Mouse (Mus musculus): ENCODE results near the gene Gopc.

Gene Gopc

DNA sequence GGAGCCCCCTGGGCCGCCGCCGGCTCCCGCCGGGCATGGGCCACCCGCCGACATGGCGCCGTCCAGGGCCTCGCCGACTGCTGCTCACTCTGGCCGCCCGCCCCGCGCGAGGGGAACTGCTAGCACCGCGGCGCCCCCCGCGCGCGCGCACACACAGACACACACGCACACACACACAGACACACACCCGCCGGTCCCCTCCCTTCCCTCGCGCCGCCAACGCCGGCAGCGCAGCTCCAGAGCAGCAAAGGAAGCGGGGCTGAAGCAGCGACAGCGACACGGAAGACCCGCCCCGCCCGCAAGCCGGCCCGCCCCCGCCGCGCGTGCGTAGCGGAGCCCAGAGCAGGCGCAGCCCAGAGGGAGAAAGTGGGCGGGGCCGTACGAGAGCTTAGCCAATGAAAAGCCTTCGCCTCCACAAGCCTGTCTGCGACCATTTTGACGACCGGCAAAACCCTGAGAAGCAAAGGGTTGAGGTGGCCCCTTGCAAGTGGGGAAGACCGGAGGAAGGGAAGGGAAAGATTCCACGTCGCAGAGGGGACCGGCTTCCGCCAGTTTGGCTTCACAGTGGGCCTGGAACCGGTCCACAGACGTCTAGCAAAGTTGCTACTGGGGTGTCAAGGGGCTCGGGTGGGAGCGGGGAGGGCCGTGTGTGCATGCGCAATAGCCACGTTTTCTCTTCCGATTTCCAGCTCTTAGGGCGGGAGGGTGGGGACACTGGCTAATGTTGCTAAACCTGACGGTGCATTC lies at the start of gene Gopc:
TSS of gene Gopc (minus strand) at position 280 of the 747 bp plus-strand sequence.
- peak; percentile 89 for DNase-seq (ENCODE audit: extremely low read depth, low read depth)

DNA sequence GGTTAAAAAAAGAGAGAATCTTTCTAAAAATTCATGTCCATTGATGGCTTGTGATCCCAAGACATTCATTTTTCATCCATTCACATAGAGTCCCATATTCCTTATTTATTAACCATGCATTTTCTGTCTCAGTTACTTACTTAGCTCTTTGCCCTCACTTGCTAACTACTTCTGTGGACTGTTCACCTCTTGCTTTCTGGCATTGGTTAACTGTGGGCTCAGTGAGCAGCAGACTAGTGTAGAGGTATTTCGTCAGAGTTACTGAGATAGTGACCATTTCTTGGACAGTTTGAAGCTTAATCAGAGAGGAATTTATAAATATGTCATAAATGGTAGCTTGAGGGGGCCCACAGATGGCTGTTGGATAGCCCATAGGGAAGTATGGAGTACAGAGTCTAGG lies 49.0 kb upstream of the Gopc start:
- no peak for DNase-seq (ENCODE audit: extremely low read depth, low read depth)

DNA sequence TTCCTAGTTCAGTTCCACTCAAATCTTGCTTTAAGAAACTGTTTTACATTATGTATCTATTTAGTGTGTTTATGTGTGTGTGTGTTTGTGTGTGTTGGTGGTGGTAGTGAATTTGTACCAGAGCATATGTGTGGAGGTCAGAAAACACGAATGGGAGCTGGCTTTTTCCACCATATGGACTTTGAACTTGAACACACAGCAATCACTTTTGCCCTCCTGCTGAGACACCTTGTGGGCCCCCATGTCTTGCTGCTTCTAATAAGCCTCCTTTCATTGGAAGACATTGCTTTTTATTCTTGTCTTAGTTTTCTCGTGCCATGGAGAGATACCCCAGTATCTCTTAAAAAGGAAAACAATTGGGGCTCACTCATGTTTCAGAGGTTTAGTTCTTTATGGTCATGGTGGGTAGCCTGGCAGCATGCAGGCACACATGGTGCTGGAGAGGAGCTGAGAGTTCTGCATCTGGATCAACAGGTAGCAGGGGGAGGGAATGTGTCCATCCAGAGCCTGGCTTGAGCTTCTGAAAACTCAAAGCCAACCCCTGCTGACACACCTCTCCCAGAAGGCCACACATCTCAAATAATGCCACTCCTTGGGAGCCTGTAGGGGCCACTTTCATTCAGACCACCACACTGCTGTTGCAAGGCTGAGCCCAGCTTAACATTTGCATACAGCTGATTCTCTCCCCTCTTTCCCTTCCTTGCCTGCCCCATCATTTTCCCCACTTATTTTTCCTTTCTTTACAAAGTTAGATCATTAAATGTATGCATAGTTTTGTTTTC lies 45.9 kb upstream of the Gopc start:
- no peak for DNase-seq (ENCODE audit: extremely low read depth, low read depth)

DNA sequence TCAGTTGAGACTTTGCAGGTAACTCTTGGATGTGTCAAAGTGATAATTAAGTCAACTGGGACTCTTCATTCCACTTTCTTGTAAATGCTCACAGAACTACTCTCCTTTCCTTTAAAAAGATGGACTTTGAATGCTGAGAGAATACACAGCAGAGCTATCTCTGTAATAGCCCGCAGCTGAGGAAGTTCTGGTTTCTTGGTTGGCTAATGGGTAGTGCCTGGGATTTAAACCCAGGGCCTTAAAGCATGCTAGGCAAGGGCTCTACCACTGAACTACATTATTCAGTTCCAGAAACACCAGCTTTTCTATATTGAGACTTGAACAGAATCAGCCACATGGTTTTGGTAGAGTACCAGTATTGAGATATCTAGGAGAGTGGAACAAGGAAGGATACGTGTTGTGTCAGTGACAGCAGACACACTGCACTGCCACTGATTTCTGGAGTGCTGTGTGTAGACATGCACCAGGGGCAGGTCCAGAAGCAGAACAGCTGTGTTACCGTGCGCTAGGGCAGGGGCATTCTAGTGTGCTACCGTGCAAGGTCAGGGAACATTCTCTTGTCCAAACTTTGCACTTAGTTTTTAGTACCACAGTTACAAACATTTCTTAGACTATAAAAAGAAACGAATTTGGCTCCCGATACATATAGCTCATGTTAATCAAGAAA lies 44.5 kb upstream of the Gopc start:
- no peak for DNase-seq (ENCODE audit: extremely low read depth, low read depth)

DNA sequence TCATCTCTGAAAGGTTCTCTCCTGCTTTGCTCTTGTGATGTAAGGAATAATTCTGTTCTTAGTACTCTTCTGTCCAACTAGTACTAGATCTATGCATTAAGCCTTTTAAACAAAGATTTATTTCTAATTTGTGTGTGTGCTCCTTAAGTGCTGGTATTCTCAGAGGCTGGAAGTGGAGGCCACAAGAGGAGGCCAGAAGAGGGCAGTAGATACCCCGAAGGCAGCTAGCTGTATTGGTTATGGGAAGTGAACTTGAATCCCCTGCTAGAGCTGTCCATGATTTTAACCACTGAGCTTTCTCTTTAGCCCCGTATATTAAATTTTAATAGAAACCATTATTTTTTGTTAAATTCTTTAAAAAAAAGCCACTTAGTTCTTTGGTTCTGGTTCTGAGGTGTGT lies 41.2 kb upstream of the Gopc start:
- no peak for DNase-seq (ENCODE audit: extremely low read depth, low read depth)

DNA sequence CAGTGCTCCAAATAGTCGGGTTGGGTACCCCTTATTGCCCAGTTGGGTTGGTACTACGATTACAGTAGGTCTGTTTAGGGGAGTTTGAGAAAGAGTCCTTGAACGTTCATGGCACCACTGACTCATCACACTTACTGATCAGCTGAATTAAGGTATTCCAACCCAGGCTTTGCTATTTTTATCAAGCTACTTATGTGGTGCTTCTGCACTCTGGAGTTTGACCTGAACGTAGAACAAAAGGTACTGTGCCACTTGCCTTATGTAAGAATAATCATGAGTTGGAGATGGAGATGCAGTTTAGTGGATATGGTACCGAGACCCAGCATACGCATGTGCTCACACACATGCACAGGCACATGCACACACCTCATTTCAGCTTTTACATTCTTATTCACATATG lies 39.8 kb upstream of the Gopc start:
- DNase-seq (ENCODE audit: extremely low read depth, low read depth) = no peak

DNA sequence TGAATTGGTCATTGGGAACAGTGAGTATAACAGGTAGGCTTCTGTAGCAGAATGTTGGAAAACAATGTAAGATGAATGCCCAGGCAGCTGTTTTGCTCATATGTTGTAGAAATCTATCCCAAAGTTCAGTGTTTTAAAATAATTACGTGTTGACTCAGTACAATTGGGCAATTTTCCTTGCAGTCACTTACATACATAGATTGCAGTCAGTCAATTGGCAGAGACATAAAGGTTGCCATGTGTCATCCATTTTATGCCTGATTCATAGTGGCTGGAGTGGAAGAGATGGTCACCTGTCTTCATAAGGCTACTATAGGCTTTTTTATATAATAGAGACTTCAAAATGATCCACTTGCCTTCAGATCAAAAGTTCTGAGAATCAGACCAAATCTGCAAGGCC lies 38.6 kb upstream of the Gopc start:
- no peak for DNase-seq (ENCODE audit: extremely low read depth, low read depth)

DNA sequence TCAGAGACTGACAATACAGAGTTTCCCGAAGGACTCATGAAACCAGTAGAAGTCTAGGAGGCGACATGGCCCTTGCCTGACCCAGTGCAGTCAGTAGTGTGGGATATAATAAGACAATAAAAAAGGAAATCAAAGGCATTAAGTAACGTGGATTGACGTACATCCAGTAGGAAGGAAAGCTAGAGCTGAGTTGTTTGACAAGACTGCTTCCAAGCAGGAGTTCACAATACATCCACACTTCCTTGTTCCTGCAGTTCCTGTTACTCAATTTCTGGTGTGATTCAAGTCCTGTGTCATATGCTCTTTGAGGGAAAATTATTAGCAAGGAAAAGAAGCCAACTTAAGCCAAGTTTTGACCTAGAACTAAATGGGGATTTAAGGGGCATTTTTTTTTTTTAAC lies 37.5 kb upstream of the Gopc start:
- no peak for DNase-seq (ENCODE audit: extremely low read depth, low read depth)

DNA sequence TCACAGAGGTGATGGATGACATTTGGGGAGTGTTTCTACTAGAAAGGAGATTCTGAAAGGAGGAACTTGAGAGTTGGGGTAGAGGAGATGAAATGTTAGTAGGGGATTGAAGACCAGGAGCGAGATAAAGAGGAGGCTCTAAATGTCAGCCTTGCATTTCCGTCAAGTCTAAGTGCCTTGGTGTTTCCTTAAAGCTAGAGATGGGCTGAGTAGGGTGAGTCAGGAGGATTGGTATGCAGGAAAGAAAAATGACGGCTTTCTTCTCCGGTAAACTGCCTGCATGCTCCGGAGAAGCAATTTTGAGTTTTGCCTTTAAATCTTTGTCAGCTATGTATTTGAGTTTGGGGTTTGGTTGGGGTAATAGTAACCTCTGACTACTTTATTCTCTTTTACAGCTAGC lies 37.0 kb upstream of the Gopc start:
- DNase-seq (ENCODE audit: extremely low read depth, low read depth) = no peak

DNA sequence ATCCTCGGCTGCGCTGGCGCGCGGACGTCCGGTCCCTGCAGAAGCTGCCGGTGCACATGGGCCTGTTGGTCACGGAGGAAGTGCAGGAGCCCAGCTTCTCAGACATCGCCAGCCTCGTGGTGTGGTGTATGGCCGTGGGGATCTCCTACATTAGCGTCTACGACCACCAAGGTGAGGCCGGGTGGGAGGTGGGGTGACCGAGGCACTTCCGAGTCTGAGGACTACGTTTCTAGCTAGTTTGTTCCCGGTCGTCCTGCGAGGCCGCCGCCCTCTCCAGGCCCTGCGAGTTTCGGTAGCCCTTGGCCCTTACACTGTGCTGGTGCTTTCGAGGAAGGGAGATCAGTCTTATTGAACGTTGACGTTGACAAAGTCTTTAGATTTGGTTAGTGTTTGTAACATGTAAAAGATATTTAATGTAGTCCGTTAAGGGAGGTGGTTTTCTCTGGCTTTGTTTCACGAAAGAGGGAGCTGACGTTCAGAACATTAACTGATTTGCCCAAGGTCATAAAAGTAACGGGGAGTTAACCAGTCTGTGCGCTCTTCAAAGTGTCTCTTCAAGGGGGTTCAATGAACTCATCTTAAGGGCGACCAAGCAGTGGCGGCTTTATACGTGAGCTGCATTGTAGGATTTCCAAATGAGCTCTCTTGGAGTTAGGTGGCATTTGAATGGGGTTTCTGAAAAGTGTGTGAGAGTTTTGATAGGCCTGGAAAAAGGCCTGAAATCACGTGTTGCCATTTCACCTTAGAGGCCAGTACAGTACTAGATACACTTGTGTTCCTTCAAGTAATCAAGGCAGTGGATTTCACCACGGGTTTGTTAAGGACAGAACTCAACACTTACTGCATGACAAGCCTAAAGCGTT lies 36.3 kb upstream of the Gopc start:
- peak; percentile 39 for DNase-seq (ENCODE audit: extremely low read depth, low read depth)

DNA sequence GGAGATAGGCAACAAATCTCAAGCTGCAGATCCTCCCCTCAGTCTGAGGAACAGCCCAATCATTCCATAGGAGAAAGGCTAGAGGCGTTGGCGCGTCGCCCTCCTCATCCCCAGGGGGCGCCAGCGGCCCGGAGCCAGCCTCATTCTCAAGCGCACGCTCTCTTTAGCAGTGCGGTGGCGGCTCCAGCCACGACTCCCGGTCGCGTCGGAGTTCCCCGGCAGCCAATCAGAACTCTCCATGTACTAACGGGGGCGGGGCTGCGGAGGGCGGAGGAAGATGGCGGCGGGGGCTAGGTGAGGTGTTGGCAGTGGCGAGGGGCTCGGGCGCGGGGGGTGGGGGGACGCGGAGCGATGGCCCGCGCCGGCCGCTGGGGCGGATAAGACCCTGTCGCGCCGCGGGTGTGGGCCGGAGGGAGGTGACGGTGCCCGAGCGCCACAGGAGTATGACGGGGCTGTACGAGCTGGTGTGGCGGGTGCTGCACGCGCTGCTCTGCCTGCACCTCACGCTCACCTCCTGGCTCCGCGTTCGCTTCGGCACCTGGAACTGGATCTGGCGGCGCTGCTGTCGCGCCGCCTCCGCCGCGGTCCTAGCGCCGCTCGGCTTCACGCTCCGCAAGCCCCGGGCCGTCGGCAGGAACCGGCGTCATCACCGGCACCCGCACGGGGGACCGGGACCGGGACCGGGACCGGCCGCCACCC lies 35.5 kb upstream of the Gopc start, which contains the start of gene Nus1:
TSS of gene Nus1 (plus strand) at position 249 of the 699 bp plus-strand sequence.
- peak; percentile 88 for DNase-seq (ENCODE audit: extremely low read depth, low read depth)

DNA sequence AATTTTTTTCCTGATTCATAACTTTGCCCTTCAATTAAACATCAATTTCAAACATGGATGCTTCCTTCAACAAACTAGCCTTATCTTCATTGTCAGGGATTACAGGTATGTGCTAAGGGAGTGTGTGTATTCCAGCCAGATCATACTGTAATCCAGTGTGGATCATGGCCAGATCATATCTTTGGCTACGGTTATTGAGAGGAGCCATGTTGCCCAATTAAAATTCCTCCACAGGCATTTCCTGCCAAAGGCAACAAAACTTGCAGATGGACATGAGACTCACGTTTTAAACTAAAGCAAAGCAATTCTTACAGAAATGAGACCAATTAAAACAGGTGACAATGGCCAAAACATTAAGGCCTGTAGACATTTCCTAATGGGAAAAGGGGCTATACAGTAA lies 34.5 kb upstream of the Gopc start:
- no peak for DNase-seq (ENCODE audit: extremely low read depth, low read depth)

DNA sequence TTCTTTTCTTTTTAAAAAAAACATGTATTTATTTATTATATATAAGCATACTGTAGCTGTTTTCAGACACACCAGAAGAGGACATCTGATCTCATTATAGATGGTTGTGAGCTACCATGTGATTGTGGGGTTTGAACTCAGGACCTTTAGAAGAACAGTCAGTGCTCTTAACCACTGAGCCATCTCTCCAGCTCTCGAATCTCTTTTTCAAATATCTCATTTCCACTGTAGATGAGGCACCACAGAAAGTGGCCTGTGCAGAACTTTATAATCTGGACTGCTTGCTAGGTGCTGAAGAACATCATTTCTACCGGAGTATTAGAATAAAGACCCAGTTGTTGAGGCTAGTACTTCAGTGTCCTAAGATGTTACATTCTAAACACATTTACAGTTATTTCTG lies 33.1 kb upstream of the Gopc start:
- DNase-seq (ENCODE audit: extremely low read depth, low read depth) = no peak

DNA sequence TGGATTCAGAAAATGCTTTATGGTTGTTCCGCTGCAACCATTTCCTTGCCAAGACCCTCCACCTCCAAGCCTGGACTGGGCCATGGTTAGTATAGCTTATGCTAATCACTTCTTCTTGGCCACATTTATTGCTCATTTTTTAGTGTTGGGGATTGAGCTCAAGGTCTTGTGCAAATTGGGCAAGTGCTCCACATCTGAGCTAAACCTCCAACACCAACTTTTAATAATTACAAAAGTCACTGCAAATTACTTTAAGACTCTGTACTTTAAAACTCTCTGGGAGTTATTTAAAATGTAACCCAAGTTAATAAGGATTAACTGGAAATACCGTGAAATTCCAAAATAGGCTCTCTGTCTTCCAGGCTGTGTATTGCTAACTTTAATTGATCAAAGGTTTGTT lies 25.6 kb upstream of the Gopc start:
- no peak for DNase-seq (ENCODE audit: extremely low read depth, low read depth)

DNA sequence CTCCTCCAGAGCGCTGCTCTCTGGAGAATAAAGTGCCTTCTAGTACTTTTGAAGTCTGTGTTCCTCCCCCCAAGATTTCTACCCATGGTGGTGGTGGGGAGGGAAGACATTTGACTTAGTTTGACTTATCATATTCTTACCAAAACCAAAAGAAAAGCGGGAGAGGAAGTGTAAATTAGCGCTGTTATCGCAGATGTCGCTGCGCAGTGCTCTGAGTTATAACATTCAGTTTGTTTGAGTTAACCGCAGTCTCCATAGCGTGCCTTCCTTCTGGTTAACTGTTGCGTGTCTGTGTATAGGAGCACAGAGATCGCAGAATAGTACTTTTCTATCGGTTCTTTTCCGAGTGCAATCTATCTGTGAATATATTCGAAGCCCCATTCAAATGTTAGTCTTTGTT lies 23.2 kb upstream of the Gopc start:
- peak; percentile 93 for DNase-seq (ENCODE audit: extremely low read depth, low read depth)

DNA sequence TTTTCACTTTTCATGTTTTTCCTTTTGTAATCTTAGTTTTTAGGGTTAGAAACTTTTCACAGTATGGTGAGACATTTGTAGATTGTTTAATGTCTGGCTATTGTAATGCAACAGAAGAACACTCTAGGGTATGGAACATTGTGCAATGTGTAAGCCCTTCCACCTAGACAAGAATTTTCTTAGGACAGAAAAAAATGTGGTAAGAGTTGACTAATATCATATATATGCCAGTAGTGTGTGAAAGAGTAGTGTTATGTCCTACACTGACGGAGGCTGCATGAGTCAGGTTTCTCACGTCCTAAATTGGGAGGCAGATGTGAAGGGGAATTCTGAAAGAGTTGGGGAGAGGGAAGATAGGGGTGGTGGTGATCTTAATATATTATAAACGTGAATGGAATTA lies 17.8 kb upstream of the Gopc start:
- no peak for DNase-seq (ENCODE audit: extremely low read depth, low read depth)

DNA sequence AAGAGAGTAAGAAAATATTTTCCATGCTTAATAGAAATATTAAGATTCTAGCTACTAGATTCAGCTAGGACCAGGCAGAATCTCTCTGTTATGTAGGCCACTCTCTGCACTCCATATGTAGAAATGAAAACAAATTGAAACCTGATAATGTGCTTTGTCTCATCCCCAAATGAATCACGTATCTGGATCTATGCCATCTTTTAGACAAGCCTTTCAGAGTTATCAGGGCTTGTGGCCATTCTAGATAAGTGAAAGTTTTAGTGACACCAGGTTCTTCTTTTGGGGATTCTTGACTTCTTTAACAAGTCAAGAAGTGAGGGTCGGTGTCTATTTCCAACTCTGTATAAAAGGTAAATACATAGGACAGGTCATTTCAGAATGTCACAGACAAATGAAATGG lies 16.8 kb upstream of the Gopc start:
- DNase-seq (ENCODE audit: extremely low read depth, low read depth) = no peak

DNA sequence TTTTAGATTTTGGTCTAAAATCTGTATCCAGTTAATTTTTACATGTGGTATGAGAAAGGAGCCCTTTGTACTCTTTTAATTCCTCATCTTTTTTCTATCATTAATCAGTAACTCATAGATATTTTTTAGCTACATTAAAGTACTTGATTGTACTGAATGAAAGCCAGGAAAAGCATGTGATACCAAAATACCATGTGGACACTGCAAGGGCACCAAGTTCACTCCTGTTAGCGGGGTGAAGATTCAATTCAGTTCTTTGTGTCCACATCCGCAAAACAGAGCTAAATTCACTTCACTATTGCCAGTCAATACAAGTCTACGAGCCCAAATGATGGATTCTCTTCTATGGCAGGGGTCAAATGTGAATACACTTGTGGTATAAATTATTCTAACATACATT lies 14.7 kb upstream of the Gopc start:
- no peak for DNase-seq (ENCODE audit: extremely low read depth, low read depth)

DNA sequence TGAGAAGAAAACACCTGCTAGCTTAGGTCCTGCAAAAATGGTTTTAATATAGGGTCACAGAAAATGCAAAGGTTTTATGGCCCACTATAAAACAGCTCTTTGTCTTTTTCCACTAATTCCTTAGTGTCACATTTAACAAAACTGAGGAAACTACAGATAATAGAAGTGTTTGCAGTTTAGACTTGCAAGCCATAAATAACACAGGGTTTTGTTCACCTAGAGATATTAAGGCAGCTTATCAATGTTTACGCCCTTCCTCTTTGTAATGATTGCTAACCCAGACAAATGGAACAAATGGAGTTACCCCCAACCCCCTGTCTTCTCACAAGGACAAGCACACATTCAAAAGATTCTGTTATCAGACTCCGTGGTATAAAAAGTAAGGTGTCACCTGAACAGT lies 9.3 kb upstream of the Gopc start:
- DNase-seq (ENCODE audit: extremely low read depth, low read depth) = no peak

DNA sequence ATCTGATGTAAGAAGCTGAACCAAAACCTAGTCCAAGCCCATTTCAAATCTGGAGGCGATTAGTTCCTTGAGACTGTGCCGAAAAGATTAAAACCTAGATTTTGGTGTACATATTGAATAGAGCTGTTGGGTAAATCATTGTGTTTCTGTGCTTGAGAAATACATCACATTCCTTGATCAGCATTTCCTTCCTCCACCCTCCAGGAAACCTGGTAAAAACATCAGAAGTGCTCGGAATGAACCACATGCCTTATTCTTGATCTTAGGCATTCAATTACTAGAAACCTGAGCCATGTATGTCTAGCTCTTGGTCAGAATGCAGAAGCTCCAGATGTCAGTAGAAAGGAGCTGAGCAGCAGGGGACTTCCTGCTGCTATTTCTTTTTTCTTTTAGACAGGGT lies 7.5 kb upstream of the Gopc start:
- DNase-seq (ENCODE audit: extremely low read depth, low read depth) = no peak

DNA sequence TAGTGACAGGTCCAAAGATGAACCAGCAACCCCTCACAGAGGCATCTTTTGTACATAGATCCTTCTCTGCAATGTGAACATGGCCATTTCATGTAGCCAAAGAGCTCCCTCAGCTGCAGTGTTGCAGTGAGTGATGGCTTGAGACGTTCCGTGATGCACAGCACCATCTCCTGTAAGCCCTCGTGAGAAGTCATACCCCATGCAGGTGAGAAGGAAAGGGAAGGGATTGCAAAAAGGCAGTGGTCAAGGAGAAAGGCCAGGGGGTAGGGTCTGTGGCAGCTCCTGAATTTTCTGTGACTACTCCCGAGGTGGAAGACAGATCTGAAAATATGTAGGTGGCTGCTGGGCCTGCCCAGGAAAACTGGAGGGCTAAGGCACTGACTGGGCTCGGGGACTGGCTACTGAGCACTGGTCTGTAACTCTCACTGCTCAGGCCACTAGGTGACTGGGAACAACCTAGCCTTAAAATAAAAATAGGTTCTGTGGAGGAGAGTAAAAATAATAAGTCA lies 7.1 kb upstream of the Gopc start, which contains the start of gene Nepn:
TSS of gene Nepn (plus strand) at position 51 of the 509 bp plus-strand sequence.
- DNase-seq (ENCODE audit: extremely low read depth, low read depth) = no peak
